Mouse (Mus musculus): ENCODE measurements around the gene Dnah6.

DNA sequence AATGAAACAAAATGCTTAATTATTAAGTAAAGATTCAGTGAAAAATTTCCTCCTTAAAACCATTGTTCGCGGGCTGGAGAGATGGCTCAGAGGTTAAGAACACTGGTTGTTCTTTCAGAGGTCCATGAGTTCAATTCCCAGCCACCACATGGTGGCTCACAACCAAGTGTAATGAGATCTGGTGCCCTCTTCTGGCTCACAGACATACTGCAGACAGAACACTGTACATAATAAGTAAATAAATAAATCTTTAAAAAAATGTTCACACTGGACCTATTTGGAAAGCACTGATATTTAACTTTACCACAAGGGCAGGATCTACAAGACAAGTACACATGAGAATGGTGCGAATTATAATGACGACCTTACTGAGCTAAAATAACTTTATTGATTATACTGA is 26.0 kb upstream of the Dnah6 start:
- TF ChIP-seq EP300 (IDR thresholded peaks at IDR 0.05; ENCODE audit: low read depth): no peak
- peak; percentile 68 for TF ChIP-seq CTCF (IDR thresholded peaks at IDR 0.05; ENCODE audit: low read depth)
